Mouse (Mus musculus) heart, embryonic 16.5 days (tissue): ENCODE results near the gene Snx27. TPM values are rescaled to one million over a fixed set of nuclear protein-coding genes. Genes with fewer than 3 reads are reported as not detected.

Source experiments
- ATAC-seq: fragments of 200-750 bp; cut with Nextera tagmentation; replicated peaks from 2 replicates; pipeline ENCODE4 v1.8.0; 2017; ENCODE audit warnings: moderate number of reproducible peaks; ENCODE audit not compliant: insufficient read depth, low FRiP score; ENCODE audit errors: extremely low read depth
- H3K27ac ChIP-seq: fragments of 300-500 bp; sonication (generic); 2 replicates; pipeline ENCODE4 v1.5.1; 2014; ENCODE audit warnings: mild to moderate bottlenecking, low read length, control low read depth, moderate library complexity
- H3K27me3 ChIP-seq: fragments of 300-500 bp; sonication (generic); 2 replicates; pipeline ENCODE4 v1.6.1; 2014; ENCODE audit warnings: low read length, mixed read lengths; ENCODE audit not compliant: control insufficient read depth, insufficient read depth
- H3K36me3 ChIP-seq: fragments of 300-500 bp; sonication (generic); 2 replicates; pipeline ENCODE4 v1.6.1; 2014; ENCODE audit not compliant: control insufficient read depth, insufficient read depth
- H3K4me1 ChIP-seq: fragments of 300-500 bp; sonication (generic); 2 replicates; pipeline ENCODE4 v1.6.1; 2014; ENCODE audit warnings: low read length, mixed read lengths; ENCODE audit not compliant: control insufficient read depth, insufficient read depth
- H3K4me2 ChIP-seq: fragments of 300-500 bp; sonication (generic); 2 replicates; pipeline ENCODE4 v1.6.1; 2014; ENCODE audit warnings: low read depth, mild to moderate bottlenecking, control low read depth, low read length
- H3K4me3 ChIP-seq: fragments of 300-500 bp; sonication (generic); 2 replicates; pipeline ENCODE4 v1.5.1; 2014; ENCODE audit warnings: mild to moderate bottlenecking, control low read depth, low read length
- H3K9ac ChIP-seq: fragments of 300-500 bp; sonication (generic); 2 replicates; pipeline ENCODE4 v1.6.1; 2014; ENCODE audit warnings: low read length, control low read depth
- H3K9me3 ChIP-seq: fragments of 300-500 bp; sonication (generic); replicated peaks from 2 replicates; pipeline ENCODE4 v1.6.1; 2016; ENCODE audit warnings: low read length; ENCODE audit not compliant: control insufficient read depth
- WGBS: fragments of 180-500 bp; shearing (Covaris S2); extraction: QIAGEN DNeasy Blood & Tissue Kit; methylation state at CpG from one replicate; pipeline ENCODE4 v1.1.7; 2014; 5-methylcytosine and 5-hydroxymethylcytosine counted together
- polyA plus RNA-seq: library from polyadenylated mRNA; unstranded; fragments of >200 nt; fragmentation: Nextera tagmentation; extraction: Ambion mirVana; gene quantifications from 2 replicates; pipeline ENCODE4 v1.2.1, GENCODE M21; 2015

The Snx27 gene
- polyA plus RNA-seq, 1 experiment from 2014 or later, result 30.5 TPM

DNA sequence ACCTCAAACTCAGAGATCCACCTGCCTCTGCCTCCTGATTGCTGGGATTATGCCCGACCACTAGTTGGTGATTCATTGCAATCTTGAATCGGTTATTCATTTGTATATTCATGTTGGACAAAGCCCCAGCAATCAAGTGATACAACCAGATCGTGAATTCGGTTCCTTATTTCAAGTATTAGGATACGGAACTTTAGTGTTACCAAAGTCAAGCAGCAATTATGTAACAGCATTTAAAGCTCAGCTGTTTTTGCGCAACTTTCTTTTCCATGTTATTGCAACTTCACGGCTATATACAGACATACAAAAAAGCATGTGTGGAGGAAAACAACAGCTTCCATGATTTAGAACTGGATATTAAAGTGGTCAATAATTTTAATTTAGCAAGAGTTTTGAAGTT, 428 bp upstream of the Snx27 start:
- Histone ChIP-seq H3K4me2 (peak overlapping the region; percentile 38; the same call in 1 of the 2 replicates), H3K4me3 (peak overlapping the region; percentile 65; the same call in 1 of the 2 replicates)
- WGBS, result 64% methylated on average over 7 of the region's 7 CpGs

DNA sequence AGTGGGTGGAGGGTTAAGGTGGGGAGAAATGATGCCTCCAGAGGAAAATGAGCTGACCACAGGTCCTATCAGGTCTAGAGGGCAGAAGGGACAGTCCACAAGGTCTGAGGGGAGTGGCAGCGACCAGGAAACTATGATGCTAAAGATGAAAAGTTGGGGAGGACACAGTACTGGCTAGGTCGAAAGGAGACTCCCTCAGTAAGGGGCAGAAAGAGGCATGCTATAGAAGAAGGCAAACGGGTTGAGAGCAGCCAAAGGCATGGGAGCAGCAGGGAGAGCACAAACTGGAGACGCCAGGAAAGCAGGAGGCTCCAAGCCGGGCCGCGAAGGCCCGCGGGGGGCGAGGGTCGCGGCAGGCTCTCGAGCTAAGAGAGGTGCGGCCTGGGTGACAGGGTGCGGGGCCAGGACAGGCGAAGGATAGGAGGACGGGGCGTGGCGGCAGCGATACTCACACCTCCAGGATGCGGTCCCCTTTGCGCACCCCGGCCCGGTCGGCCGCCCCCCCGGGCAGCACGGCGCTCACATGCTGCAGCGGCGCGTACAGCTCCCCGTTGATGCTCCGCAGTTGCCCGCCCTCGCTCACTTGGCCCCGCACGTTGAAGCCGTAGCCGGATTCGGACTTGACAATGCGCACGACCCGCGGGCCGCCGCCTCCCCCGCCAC, 592 bp downstream of the Snx27 start:
- peak overlapping the region; percentile 81 for H3K9ac ChIP-seq
- peaks cover 13% of the 10 kb centered on the region for H3K4me1 ChIP-seq
- WGBS, result under 1% methylated on average over 46 of the region's 48 CpGs
- H3K4me2 ChIP-seq, result peak overlapping the region; percentile 92
- peak overlapping the region; percentile 72 for H3K27ac ChIP-seq
- peak overlapping the region; percentile 65 for H3K4me3 ChIP-seq
- ATAC-seq, result peak; percentile 78
- no peaks in the 10 kb centered on the region for H3K27me3 ChIP-seq
- H3K36me3 ChIP-seq, result no peaks in the 10 kb centered on the region
- H3K9me3 ChIP-seq, result no peaks in the 10 kb centered on the region

More for the DNA sequence above, 428 bp upstream of the Snx27 start:
- no peaks in the 10 kb centered on the region for H3K27me3 ChIP-seq
- H3K27ac ChIP-seq, result no peak overlapping the region
- H3K36me3 ChIP-seq, result no peaks in the 10 kb centered on the region
- ATAC-seq, result no peak
- no peaks in the 10 kb centered on the region for H3K9me3 ChIP-seq
- H3K9ac ChIP-seq, result no peak overlapping the region
- peaks cover 13% of the 10 kb centered on the region for H3K4me1 ChIP-seq

- peak overlapping the region; percentile 92 for H3K4me2 ChIP-seq
- ATAC-seq, result no peak
- WGBS, result 5% methylated on average over 16 of the region's 16 CpGs
These were observed 1.3 kb downstream of the Snx27 start for GRCm38 (mm10) chr3:94581138-94581780.

GRCm38 (mm10) chr3:94574506-94574905, 8.0 kb downstream of the Snx27 start:
- no peaks in the 10 kb centered on the region for H3K27me3 ChIP-seq
- H3K9ac ChIP-seq, result no peak overlapping the region
- H3K4me2 ChIP-seq, result no peak overlapping the region
- no peak overlapping the region for H3K27ac ChIP-seq
- 58% methylated on average over 6 of the region's 6 CpGs for WGBS
- no peak for ATAC-seq
- no peak overlapping the region for H3K4me3 ChIP-seq
- H3K9me3 ChIP-seq, result no peaks in the 10 kb centered on the region
- no peaks in the 10 kb centered on the region for H3K36me3 ChIP-seq
- H3K4me1 ChIP-seq, result peaks cover 4% of the 10 kb centered on the region; the same call in 1 of the 2 replicates

More at GRCm38 (mm10) chr3:94581138-94581780, 1.3 kb downstream of the Snx27 start:
- Histone ChIP-seq H3K4me1 (peaks cover 13% of the 10 kb centered on the region), H3K9me3 (no peaks in the 10 kb centered on the region), H3K27me3 (no peaks in the 10 kb centered on the region), H3K36me3 (no peaks in the 10 kb centered on the region), H3K4me3 (peak overlapping the region; percentile 65), H3K27ac (peak overlapping the region; percentile 72), H3K9ac (peak overlapping the region; percentile 81)

- peaks cover 3% of the 10 kb centered on the region; the same call in 1 of the 2 replicates for H3K4me1 ChIP-seq
- no peak overlapping the region for H3K4me3 ChIP-seq
- H3K9ac ChIP-seq, result no peak overlapping the region
- no peaks in the 10 kb centered on the region for H3K9me3 ChIP-seq
- no peak overlapping the region for H3K27ac ChIP-seq
- H3K36me3 ChIP-seq, result no peaks in the 10 kb centered on the region
- WGBS, result 56% methylated on average over 2 of the region's 2 CpGs
- no peak for ATAC-seq
- H3K4me2 ChIP-seq, result no peak overlapping the region
- no peaks in the 10 kb centered on the region for H3K27me3 ChIP-seq
These were observed 15.3 kb downstream of the Snx27 start for GRCm38 (mm10) chr3:94567242-94567641.

DNA sequence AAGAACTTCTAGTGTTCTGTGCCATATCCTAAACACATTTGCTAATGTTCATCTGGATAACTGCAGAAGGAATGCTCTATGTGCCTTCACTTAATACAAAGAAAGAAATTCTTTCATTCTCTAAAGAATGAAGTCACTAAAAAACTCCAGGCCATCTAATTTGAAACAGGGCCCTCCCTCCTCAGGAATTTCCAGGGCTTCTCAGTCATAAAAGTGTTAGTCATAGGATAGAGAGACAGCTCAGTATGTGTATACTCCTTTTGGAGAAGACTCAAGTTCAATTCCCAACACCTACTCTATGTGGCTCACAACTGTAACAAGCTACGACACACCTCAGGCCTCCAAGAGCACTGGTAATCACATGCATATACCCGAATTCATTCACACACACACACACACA, 17.0 kb downstream of the Snx27 start:
- no peak for ATAC-seq
- Histone ChIP-seq H3K27me3 (no peaks in the 10 kb centered on the region), H3K36me3 (no peaks in the 10 kb centered on the region), H3K4me3 (no peak overlapping the region), H3K9ac (no peak overlapping the region), H3K4me2 (no peak overlapping the region), H3K9me3 (no peaks in the 10 kb centered on the region), H3K4me1 (peaks cover 5% of the 10 kb centered on the region; the same call in 1 of the 2 replicates), H3K27ac (no peak overlapping the region)
- WGBS, result 59% methylated on average over 2 of the region's 2 CpGs

DNA sequence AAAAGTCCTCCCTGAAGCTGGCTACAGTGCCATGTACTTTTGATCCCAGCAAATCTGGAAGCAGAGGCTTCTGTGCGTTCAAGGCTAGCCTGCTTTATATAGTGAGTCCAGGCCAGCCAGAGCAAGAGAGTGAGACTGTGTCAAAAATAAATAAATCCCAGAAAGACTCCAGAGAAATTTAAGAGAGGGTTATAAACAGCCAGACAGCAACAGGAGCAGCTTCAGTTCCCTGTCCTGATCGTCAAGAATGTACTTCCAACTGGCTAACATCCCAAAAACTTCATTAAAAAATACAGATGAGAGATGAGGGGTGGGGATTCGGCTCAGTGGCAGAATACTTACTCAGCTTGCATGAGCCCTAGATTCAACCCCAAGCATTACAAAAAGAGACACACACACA, 17.4 kb downstream of the Snx27 start:
- H3K4me3 ChIP-seq, result no peak overlapping the region
- no peak overlapping the region for H3K27ac ChIP-seq
- H3K4me2 ChIP-seq, result no peak overlapping the region
- H3K27me3 ChIP-seq, result no peaks in the 10 kb centered on the region
- H3K9ac ChIP-seq, result no peak overlapping the region
- ATAC-seq, result no peak
- WGBS, result 42% methylated on average over 3 of the region's 3 CpGs
- H3K36me3 ChIP-seq, result no peaks in the 10 kb centered on the region
- peaks cover 5% of the 10 kb centered on the region; the same call in 1 of the 2 replicates for H3K4me1 ChIP-seq
- no peaks in the 10 kb centered on the region for H3K9me3 ChIP-seq

DNA sequence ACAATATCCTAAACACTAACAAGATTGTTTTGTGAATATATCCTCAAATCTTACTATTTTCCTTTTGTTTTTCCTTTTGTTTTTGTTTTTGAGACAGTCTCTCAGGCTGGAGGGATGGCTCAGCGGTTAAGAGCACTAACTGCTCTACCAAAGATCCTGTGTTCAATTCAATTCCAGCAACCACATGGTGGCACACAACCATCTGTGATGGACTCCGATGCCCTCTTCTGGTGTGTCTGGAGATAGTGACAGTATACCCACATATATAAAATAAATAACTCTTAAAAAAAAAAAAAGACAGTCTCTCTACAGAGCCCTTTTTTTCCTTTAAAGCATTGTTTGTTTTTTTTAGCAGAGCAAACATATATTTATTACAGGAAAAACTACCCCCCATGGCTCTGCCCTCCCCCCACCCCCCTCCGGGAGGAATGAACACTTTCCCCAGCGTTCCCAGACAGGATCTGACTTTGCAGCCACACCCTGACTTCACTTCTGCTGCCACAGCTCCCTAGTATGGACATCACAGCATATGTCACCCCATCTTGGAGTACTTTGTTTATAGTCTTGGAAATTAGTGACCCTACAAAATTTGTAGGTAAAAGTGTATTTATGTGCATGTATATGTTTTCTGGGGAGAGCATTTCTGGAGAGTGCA, 18.0 kb downstream of the Snx27 start:
- Histone ChIP-seq H3K4me1 (peaks cover 5% of the 10 kb centered on the region; the same call in 1 of the 2 replicates), H3K27me3 (no peaks in the 10 kb centered on the region), H3K27ac (no peak overlapping the region), H3K4me3 (no peak overlapping the region), H3K4me2 (no peak overlapping the region), H3K36me3 (peaks cover 5% of the 10 kb centered on the region), H3K9me3 (no peaks in the 10 kb centered on the region), H3K9ac (no peak overlapping the region)
- no peak for ATAC-seq
- WGBS, result 66% methylated on average over 4 of the region's 4 CpGs

DNA sequence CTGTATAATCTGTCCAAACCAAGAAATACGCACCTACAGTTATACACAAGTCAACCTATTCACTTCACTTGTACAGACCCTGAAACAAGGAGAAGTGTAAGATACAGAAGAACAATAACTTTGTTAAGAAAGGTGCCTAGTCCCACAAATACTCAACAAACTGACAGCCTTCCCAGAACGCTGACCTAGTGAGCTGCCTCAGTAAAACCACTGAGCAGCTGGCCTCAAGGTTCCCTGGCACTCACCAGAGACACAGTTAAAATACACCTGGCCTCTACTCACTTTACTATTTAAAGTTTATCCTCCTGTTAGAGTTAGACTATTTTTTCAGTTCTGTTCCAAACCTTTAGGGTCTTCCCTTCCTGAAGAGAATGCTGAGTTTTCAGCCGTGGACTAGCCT, 19.4 kb downstream of the Snx27 start:
- H3K36me3 ChIP-seq, result peaks cover 14% of the 10 kb centered on the region
- 82% methylated on average over 3 of the region's 3 CpGs for WGBS
- H3K4me2 ChIP-seq, result no peak overlapping the region
- ATAC-seq, result no peak
- H3K27ac ChIP-seq, result no peak overlapping the region
- H3K9ac ChIP-seq, result no peak overlapping the region
- H3K9me3 ChIP-seq, result no peaks in the 10 kb centered on the region
- H3K27me3 ChIP-seq, result no peaks in the 10 kb centered on the region
- peaks cover 5% of the 10 kb centered on the region; the same call in 1 of the 2 replicates for H3K4me1 ChIP-seq
- no peak overlapping the region for H3K4me3 ChIP-seq
